Mouse (Mus musculus): ENCODE measurements around the gene Hunk. TPM values are rescaled to one million over a fixed set of nuclear protein-coding genes. Genes with fewer than 3 reads are reported as not detected.

The Hunk gene
- total and polyA plus RNA-seq, 3 experiments = 0.01 TPM; not detected in 2

- Histone ChIP-seq H3K4me3 (ENCODE audit: control insufficient read depth in 1 of 2, insufficient read depth in 1 of 2, low read depth in 2 of 2, low read length in 2 of 2) (no peak overlapping the region), H3K36me3 (ENCODE audit: control insufficient read depth in 1 of 2, insufficient read depth in 2 of 2, low read length in 2 of 2) (no peaks in the 10 kb centered on the region), H3K9me3 (replicated peaks; ENCODE audit: insufficient read depth, low read length) (no peaks in the 10 kb centered on the region), H3K27me3 (ENCODE audit: control insufficient read depth in 1 of 2, insufficient read depth in 2 of 2, low read length in 2 of 2) (no peaks in the 10 kb centered on the region), H3K9ac (ENCODE audit: control insufficient read depth, low read depth, low read length, poor library complexity, severe bottlenecking) (no peak overlapping the region), H3K4me1 (ENCODE audit: control insufficient read depth in 1 of 2, insufficient read depth in 2 of 2, low read length in 2 of 2) (no peaks in the 10 kb centered on the region), H3K79me2 (ENCODE audit: control insufficient read depth, insufficient read depth, low read length, poor library complexity) (no peaks in the 10 kb centered on the region), H3K27ac (ENCODE audit: control insufficient read depth, low read depth, low read length) (no peak overlapping the region)
- TF ChIP-seq CHD2 (IDR thresholded peaks at IDR 0.05; ENCODE audit: low read length) = no peak
- TF ChIP-seq POLR2A (IDR thresholded peaks at IDR 0.05; ENCODE audit: control insufficient read depth in 1 of 2, insufficient read depth in 1 of 2, low read depth in 1 of 2, low read length in 2 of 2, poor library complexity in 1 of 2) = no peak
- TF ChIP-seq SMC3 (IDR thresholded peaks at IDR 0.05; ENCODE audit: low read depth, low read length) = no peak
- TF ChIP-seq ZNF384 (IDR thresholded peaks at IDR 0.05; ENCODE audit: low read depth, low read length) = no peak
- TF ChIP-seq ZMIZ1 (IDR thresholded peaks at IDR 0.05; ENCODE audit: low read depth, low read length) = no peak
- TF ChIP-seq TAL1 (IDR thresholded peaks at IDR 0.05; ENCODE audit: low read length) = no peak
- no peak for TF ChIP-seq CHD1 (IDR thresholded peaks at IDR 0.05; ENCODE audit: low read depth, low read length)
- no peak for TF ChIP-seq CTCF (IDR thresholded peaks at IDR 0.05 in 2 of 3, conservative IDR thresholded peaks at IDR 0.05 in 1 of 3; ENCODE audit: control insufficient read depth in 1 of 3, insufficient read depth in 1 of 3, low read depth in 2 of 3, low read length in 3 of 3, poor library complexity in 1 of 3, severe bottlenecking in 1 of 3)
- TF ChIP-seq JUND (IDR thresholded peaks at IDR 0.05; ENCODE audit: low read depth, low read length) = no peak
- TF ChIP-seq TCF12 (IDR thresholded peaks at IDR 0.05; ENCODE audit: low read depth, low read length) = no peak
- TF ChIP-seq TBP (IDR thresholded peaks at IDR 0.05; ENCODE audit: low read depth, low read length) = no peak
- no peak for TF ChIP-seq HCFC1 (IDR thresholded peaks at IDR 0.05; ENCODE audit: low read depth, low read length)
- TF ChIP-seq ZC3H11A (IDR thresholded peaks at IDR 0.05; ENCODE audit: low read depth, low read length) = no peak
- no peak for DNase-seq (ENCODE audit: low read depth, low spot score)
Observed at GRCm38 (mm10) chr16:90453197-90453596, 67.4 kb downstream of the Hunk start.

DNA sequence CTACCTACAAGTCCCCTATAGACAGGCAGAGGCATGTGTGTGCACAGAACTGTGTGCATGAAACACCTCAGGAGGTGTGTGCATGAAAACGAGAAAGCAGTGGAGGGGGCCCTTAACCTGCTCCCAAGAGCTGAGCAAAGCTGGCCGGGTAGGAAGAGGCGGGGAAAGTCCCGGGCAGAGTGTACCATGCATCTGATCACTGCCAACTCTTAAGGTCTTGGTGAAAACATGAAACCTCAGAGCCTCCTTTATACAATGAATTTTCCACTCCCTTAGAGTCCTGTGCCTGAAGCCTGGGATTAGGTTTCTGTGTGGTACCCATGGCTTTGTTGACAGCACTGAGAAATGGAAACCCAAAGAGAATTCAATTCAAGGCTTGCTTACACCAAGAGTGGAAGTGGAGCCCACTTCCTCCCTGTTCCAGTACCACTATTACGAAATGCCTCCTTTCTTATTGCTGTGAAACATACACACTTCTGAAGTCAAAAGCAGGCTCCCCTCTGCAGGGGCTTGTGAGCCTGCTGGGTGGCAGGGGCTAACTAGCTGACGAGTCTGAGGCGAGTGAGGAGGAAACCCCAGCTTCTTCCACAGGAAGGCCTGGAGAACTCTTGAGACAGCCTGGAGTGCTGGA, 70.8 kb downstream of the Hunk start:
- no peak overlapping the region for H3K27ac ChIP-seq (ENCODE audit: control insufficient read depth, low read depth, low read length)
- no peak for DNase-seq (ENCODE audit: low read depth, low spot score)

More for the DNA sequence above, 70.8 kb downstream of the Hunk start:
- Histone ChIP-seq H3K36me3 (ENCODE audit: control insufficient read depth in 1 of 2, insufficient read depth in 2 of 2, low read length in 2 of 2) (no peaks in the 10 kb centered on the region), H3K79me2 (ENCODE audit: control insufficient read depth, insufficient read depth, low read length, poor library complexity) (no peaks in the 10 kb centered on the region), H3K4me1 (ENCODE audit: control insufficient read depth in 1 of 2, insufficient read depth in 2 of 2, low read length in 2 of 2) (no peaks in the 10 kb centered on the region), H3K9me3 (replicated peaks; ENCODE audit: insufficient read depth, low read length) (no peaks in the 10 kb centered on the region), H3K27me3 (ENCODE audit: control insufficient read depth in 1 of 2, insufficient read depth in 2 of 2, low read length in 2 of 2) (no peaks in the 10 kb centered on the region), H3K9ac (ENCODE audit: control insufficient read depth, low read depth, low read length, poor library complexity, severe bottlenecking) (no peak overlapping the region), H3K4me3 (ENCODE audit: control insufficient read depth in 1 of 2, insufficient read depth in 1 of 2, low read depth in 2 of 2, low read length in 2 of 2) (no peak overlapping the region)
- TF ChIP-seq RCOR1 (IDR thresholded peaks at IDR 0.05; ENCODE audit: low read depth, low read length) (no peak), ZC3H11A (IDR thresholded peaks at IDR 0.05; ENCODE audit: low read depth, low read length) (no peak), NRF1 (IDR thresholded peaks at IDR 0.05; ENCODE audit: insufficient read depth, low read depth, low read length, poor library complexity, severe bottlenecking) (no peak), JUND (IDR thresholded peaks at IDR 0.05; ENCODE audit: low read depth, low read length) (no peak), CHD2 (IDR thresholded peaks at IDR 0.05; ENCODE audit: low read length) (no peak), CTCF (IDR thresholded peaks at IDR 0.05 in 2 of 3, conservative IDR thresholded peaks at IDR 0.05 in 1 of 3; ENCODE audit: control insufficient read depth in 1 of 3, insufficient read depth in 1 of 3, low read depth in 2 of 3, low read length in 3 of 3, poor library complexity in 1 of 3, severe bottlenecking in 1 of 3) (no peak), HCFC1 (IDR thresholded peaks at IDR 0.05; ENCODE audit: low read depth, low read length) (no peak), TCF12 (IDR thresholded peaks at IDR 0.05; ENCODE audit: low read depth, low read length) (no peak), MAFK (IDR thresholded peaks at IDR 0.05; ENCODE audit: borderline replicate concordance, low read depth, low read length) (no peak)

Data from MEL (cell line).